Mouse (Mus musculus) erythroblast, embryonic 14.5 days (primary cell): ENCODE data around the gene Cited2.

Experiments used
- GATA1 ChIP-seq: IDR thresholded peaks from 2 replicates; pipeline ENCODE4 v1.6.1; 2012; ENCODE audit warnings: low read length, inconsistent platforms, mixed read lengths
- TAL1 ChIP-seq: IDR thresholded peaks from 3 replicates; pipeline ENCODE4 v1.6.1; 2012; ENCODE audit warnings: low read length, inconsistent platforms, mixed read lengths

GRCm38 (mm10) chr10:17674454-17674853 is 48.6 kb upstream of the Cited2 start:
- no peak for TF ChIP-seq GATA1
- no peak for TF ChIP-seq TAL1
